Mouse (Mus musculus): ENCODE data around the gene Iqschfp. TPM values are rescaled to one million over a fixed set of nuclear protein-coding genes. Genes with fewer than 3 reads are reported as not detected.

Iqschfp gene
- polyA plus RNA-seq, 1 experiment from 2014 or later = 0.38 TPM

GRCm38 (mm10) chr3:67918634-67919259 lies 26.7 kb downstream of the Iqschfp start:
- Histone ChIP-seq H3K4me3 (no peak overlapping the region), H3K27me3 (ENCODE audit: poor library complexity, severe bottlenecking) (peaks cover 20% of the 10 kb centered on the region; the same call in 1 of the 2 replicates), H3K9me3 (no peaks in the 10 kb centered on the region), H3K36me3 (replicated peaks) (no peaks in the 10 kb centered on the region), H3K4me1 (peaks cover 8% of the 10 kb centered on the region; the same call in 1 of the 2 replicates), H3K27ac (no peak overlapping the region)
- WGBS = 62% methylated on average over 8 of the region's 8 CpGs
- DNase-seq (ENCODE audit: extremely low spot score, low spot score) = no peak

- Histone ChIP-seq H3K4me1 (peaks cover 7% of the 10 kb centered on the region; the same call in 1 of the 2 replicates), H3K27me3 (ENCODE audit: poor library complexity, severe bottlenecking) (peaks cover 20% of the 10 kb centered on the region; the same call in 1 of the 2 replicates), H3K27ac (no peak overlapping the region), H3K36me3 (replicated peaks) (no peaks in the 10 kb centered on the region), H3K4me3 (no peak overlapping the region), H3K9me3 (no peaks in the 10 kb centered on the region)
- DNase-seq (ENCODE audit: extremely low spot score, low spot score) = no peak
- 84% methylated on average over 4 of the region's 4 CpGs for WGBS
Measured at GRCm38 (mm10) chr3:67923095-67923494, 31.1 kb downstream of the Iqschfp start.

DNA sequence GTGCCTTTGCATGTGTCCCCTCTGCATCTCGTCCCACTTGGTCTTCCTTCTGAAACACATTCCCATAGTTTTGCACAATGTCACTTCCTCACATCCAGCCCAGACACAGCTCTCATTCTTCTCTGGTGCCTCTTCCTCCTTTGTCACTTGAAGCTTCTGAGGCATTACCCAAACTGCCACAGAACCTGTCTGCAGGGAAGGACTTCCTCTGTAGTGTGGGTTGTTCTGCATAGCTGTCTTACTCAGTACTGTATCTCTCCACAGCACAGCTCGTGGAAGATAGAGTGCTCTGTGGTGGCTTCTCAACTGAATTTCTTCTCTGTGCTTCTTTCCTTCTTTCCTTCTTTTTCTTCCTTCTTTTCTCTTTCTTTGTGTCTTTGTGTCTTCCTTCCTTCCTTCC lies 33.4 kb downstream of the Iqschfp start:
- Histone ChIP-seq H3K4me3 (no peak overlapping the region), H3K9me3 (no peaks in the 10 kb centered on the region), H3K27ac (no peak overlapping the region), H3K27me3 (ENCODE audit: poor library complexity, severe bottlenecking) (peaks cover 16% of the 10 kb centered on the region; the same call in 1 of the 2 replicates), H3K36me3 (replicated peaks) (no peaks in the 10 kb centered on the region), H3K4me1 (peaks cover 8% of the 10 kb centered on the region)
- WGBS = 78% methylated on average over 2 of the region's 2 CpGs
- DNase-seq (ENCODE audit: extremely low spot score, low spot score) = no peak

GRCm38 (mm10) chr3:67930424-67931133 lies 38.5 kb downstream of the Iqschfp start:
- H3K4me1 ChIP-seq = peaks cover 18% of the 10 kb centered on the region
- no peak for DNase-seq (ENCODE audit: extremely low spot score, low spot score)
- H3K9me3 ChIP-seq = no peaks in the 10 kb centered on the region
- no peaks in the 10 kb centered on the region for H3K36me3 ChIP-seq (replicated peaks)
- no peaks in the 10 kb centered on the region for H3K27me3 ChIP-seq (ENCODE audit: poor library complexity, severe bottlenecking)
- no peak overlapping the region for H3K4me3 ChIP-seq
- H3K27ac ChIP-seq = no peak overlapping the region
- 88% methylated on average over 10 of the region's 10 CpGs for WGBS

- Histone ChIP-seq H3K27me3 (ENCODE audit: poor library complexity, severe bottlenecking) (no peaks in the 10 kb centered on the region), H3K27ac (no peak overlapping the region), H3K4me3 (no peak overlapping the region), H3K36me3 (replicated peaks) (no peaks in the 10 kb centered on the region), H3K9me3 (no peaks in the 10 kb centered on the region), H3K4me1 (peaks cover 18% of the 10 kb centered on the region)
- DNase-seq (ENCODE audit: extremely low spot score, low spot score) = no peak
- WGBS = 82% methylated on average over 8 of the region's 8 CpGs
Measured at GRCm38 (mm10) chr3:67931181-67931580, 39.1 kb downstream of the Iqschfp start.

DNA sequence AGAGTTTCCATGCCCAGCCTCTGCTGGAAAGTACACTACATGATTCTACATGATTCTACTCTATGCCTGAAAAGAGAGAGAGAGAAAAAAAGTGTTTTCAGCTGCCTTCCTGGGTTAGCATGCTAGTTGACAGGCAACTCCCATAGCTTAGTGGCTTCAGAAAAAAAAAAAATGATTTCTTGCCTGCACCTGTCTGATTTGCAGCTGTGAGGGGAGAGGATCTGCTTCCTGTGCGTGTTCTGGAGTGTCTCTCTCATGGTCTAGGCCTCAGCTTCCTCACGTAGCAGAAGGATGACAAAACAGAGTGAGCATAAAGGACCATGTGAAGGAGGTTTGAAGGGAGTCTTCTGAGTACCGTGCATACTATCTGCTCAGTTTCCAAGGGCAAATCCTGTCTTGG lies 39.9 kb downstream of the Iqschfp start:
- no peak overlapping the region for H3K4me3 ChIP-seq
- H3K27ac ChIP-seq = no peak overlapping the region
- no peaks in the 10 kb centered on the region for H3K36me3 ChIP-seq (replicated peaks)
- WGBS = 91% methylated on average over 3 of the region's 3 CpGs
- peaks cover 18% of the 10 kb centered on the region for H3K4me1 ChIP-seq
- no peaks in the 10 kb centered on the region for H3K9me3 ChIP-seq
- no peak for DNase-seq (ENCODE audit: extremely low spot score, low spot score)
- H3K27me3 ChIP-seq (ENCODE audit: poor library complexity, severe bottlenecking) = no peaks in the 10 kb centered on the region

- Histone ChIP-seq H3K27ac (no peak overlapping the region), H3K9me3 (no peaks in the 10 kb centered on the region), H3K27me3 (ENCODE audit: poor library complexity, severe bottlenecking) (no peaks in the 10 kb centered on the region), H3K4me1 (peaks cover 9% of the 10 kb centered on the region; the same call in 1 of the 2 replicates), H3K36me3 (replicated peaks) (no peaks in the 10 kb centered on the region), H3K4me3 (no peak overlapping the region)
- no peak for DNase-seq (ENCODE audit: extremely low spot score, low spot score)
- 82% methylated on average over 3 of the region's 3 CpGs for WGBS
Measured at GRCm38 (mm10) chr3:67935829-67936228, 43.8 kb downstream of the Iqschfp start.

- 93% methylated on average over 2 of the region's 2 CpGs for whole genome bisulfite sequencing
- Histone ChIP-seq H3K36me3 (replicated peaks) (no peaks in the 10 kb centered on the region), H3K4me1 (peaks cover 4% of the 10 kb centered on the region; the same call in 1 of the 2 replicates), H3K9me3 (no peaks in the 10 kb centered on the region), H3K27me3 (ENCODE audit: poor library complexity, severe bottlenecking) (no peaks in the 10 kb centered on the region), H3K27ac (no peak overlapping the region), H3K4me3 (no peak overlapping the region)
- DNase-seq (ENCODE audit: extremely low spot score, low spot score) = no peak
Measured at GRCm38 (mm10) chr3:67947000-67947399, 55.0 kb downstream of the Iqschfp start.

DNA sequence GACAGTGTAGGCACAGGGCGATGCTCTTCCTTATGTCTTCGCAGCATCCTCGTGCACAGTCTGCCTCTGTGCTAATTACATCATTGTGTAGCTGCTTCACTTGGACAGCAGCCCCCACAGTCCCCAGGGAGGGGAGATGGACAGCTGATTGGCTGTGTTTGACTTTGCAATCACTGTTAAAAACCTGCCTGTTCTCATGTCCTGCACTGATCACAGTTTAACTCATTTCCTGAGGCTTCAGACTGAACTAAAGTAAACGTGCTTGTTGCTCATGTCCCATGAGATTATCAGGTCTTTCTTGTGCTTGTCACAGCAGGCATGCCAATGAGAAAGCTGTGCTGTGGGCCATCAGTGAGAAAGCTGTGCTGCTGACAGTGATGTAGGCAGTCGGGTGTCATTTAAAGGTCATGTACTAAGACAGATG lies 60.5 kb downstream of the Iqschfp start:
- H3K4me1 ChIP-seq = peaks cover 38% of the 10 kb centered on the region
- no peaks in the 10 kb centered on the region for H3K9me3 ChIP-seq
- peaks cover 21% of the 10 kb centered on the region for H3K27me3 ChIP-seq (ENCODE audit: poor library complexity, severe bottlenecking)
- H3K4me3 ChIP-seq = no peak overlapping the region
- no peaks in the 10 kb centered on the region for H3K36me3 ChIP-seq (replicated peaks)
- DNase-seq (ENCODE audit: extremely low spot score, low spot score) = no peak
- WGBS = 58% methylated on average over 5 of the region's 5 CpGs
- H3K27ac ChIP-seq = peak overlapping the region; percentile 63; the same call in 1 of the 2 replicates

DNA sequence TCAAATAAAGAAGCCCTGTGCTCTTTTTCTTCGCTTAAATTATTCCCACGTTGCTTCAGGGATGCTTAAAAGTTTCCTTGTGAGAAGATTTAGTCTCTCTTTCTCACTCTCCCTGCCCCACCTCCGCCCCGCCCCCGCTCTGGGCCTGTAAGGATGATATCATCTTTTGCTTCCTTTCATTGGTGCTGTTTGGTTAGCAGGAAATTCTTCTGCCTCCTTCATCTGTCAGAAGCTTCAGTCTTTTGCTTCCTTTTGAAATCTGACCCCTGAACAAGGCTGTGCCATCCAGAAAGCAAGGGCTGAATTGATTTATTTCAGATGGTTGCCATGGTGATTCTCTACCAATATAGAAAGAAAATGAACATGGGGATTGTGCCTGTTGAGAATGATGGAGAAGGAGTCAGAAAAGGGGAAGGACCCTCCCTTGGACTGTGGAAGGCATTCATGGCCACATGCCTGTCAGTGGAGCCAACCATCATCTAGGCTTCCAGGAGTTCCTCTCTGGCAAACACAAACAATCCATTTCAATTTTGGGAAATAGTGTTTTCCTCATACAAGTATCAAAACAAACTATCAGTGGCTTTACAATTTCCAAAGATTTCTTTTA lies 62.5 kb downstream of the Iqschfp start:
- H3K27ac ChIP-seq = peak overlapping the region; percentile 80
- peaks cover 41% of the 10 kb centered on the region for H3K27me3 ChIP-seq (ENCODE audit: poor library complexity, severe bottlenecking)
- H3K4me3 ChIP-seq = no peak overlapping the region; the same call in 1 of the 2 replicates
- DNase-seq (ENCODE audit: extremely low spot score, low spot score) = peak; percentile 73
- no peaks in the 10 kb centered on the region for H3K9me3 ChIP-seq
- H3K36me3 ChIP-seq (replicated peaks) = no peaks in the 10 kb centered on the region
- peaks cover 42% of the 10 kb centered on the region for H3K4me1 ChIP-seq
- 46% methylated on average over 5 of the region's 5 CpGs for WGBS

- no peaks in the 10 kb centered on the region for H3K9me3 ChIP-seq
- H3K27me3 ChIP-seq (ENCODE audit: poor library complexity, severe bottlenecking) = peaks cover 68% of the 10 kb centered on the region
- no peak overlapping the region for H3K4me3 ChIP-seq
- H3K27ac ChIP-seq = no peak overlapping the region
- H3K36me3 ChIP-seq (replicated peaks) = no peaks in the 10 kb centered on the region
- WGBS = 46% methylated on average over 7 of the region's 7 CpGs
- H3K4me1 ChIP-seq = peaks cover 29% of the 10 kb centered on the region
- DNase-seq (ENCODE audit: extremely low spot score, low spot score) = no peak
Measured at GRCm38 (mm10) chr3:67959672-67960071, 67.6 kb downstream of the Iqschfp start.

DNA sequence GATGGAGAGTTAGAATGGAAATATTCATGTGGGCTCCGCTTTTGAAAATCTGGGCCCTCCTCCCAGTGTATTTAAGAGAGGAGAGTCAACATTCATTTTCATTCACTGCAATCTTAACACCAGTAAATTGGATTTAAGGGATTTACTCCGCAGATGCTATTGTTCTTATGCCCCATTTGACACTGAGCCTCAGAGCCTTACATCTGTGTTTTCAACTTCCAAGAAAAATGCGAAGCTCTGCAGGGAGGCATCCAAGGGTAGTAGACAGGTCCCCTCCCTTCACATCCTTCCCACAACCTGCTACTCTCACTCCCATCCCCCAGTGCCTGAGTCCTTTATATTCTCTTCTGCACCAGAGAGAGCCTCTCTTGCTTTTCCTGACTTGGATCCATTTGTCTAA lies 68.1 kb downstream of the Iqschfp start:
- 7% methylated on average over 3 of the region's 3 CpGs for WGBS
- no peak overlapping the region for H3K27ac ChIP-seq
- H3K27me3 ChIP-seq (ENCODE audit: poor library complexity, severe bottlenecking) = peaks cover 68% of the 10 kb centered on the region
- H3K36me3 ChIP-seq (replicated peaks) = no peaks in the 10 kb centered on the region
- DNase-seq (ENCODE audit: extremely low spot score, low spot score) = no peak
- H3K4me3 ChIP-seq = no peak overlapping the region
- peaks cover 25% of the 10 kb centered on the region for H3K4me1 ChIP-seq
- H3K9me3 ChIP-seq = no peaks in the 10 kb centered on the region

- H3K4me3 ChIP-seq = no peak overlapping the region
- peaks cover 65% of the 10 kb centered on the region for H3K27me3 ChIP-seq (ENCODE audit: poor library complexity, severe bottlenecking)
- H3K4me1 ChIP-seq = peaks cover 21% of the 10 kb centered on the region
- no peak overlapping the region for H3K27ac ChIP-seq
- H3K36me3 ChIP-seq (replicated peaks) = no peaks in the 10 kb centered on the region
- DNase-seq (ENCODE audit: extremely low spot score, low spot score) = no peak
- H3K9me3 ChIP-seq = no peaks in the 10 kb centered on the region
Measured at GRCm38 (mm10) chr3:67960727-67961126, 68.7 kb downstream of the Iqschfp start.

Data from forebrain, embryonic 10.5 days (tissue).